Mouse (Mus musculus) heart, postnatal 25 days (tissue): Measurements from ENCODE around the gene Osmr. TPM values are rescaled to one million over a fixed set of nuclear protein-coding genes. Genes with fewer than 3 reads are reported as not detected.

Source experiments
- total RNA-seq, 2 experiments: library from RNA; stranded (reverse); gene quantifications; 2 replicates each; pipeline ENCODE4 v1.2.3; 2021

The Osmr gene
- total RNA-seq, 2 experiments from 2014 or later = 9.0 to 11.3 TPM

Other genes with a start within 250 kb of the Osmr start
- gene Rictor, start 166.6 kb downstream of the Osmr start, total RNA-seq = 10 to 100 TPM; 12.0 to 13.7 TPM
- gene Lifr, start 215.6 kb upstream of the Osmr start, total RNA-seq = 10 to 100 TPM; 53.8 to 63.4 TPM